Mouse (Mus musculus): ENCODE measurements at regions not wholly inside any gene's neighbourhood (a gene's known extent, or its start where the extent isn't known, plus 50 kb on each side); places are given as distances from the start of the nearest gene placed in this dataset.
A peak's percentile ranks its signal among the peaks of the same experiment; 100 is the strongest.

- DNase-seq (no peak), ATAC-seq (ENCODE audit: insufficient read depth) (no peak)
- no peaks in the 10 kb centered on the region for H3K9me3 ChIP-seq (ENCODE audit: low read depth, low read length)
- no peak overlapping the region for H3K27ac ChIP-seq (ENCODE audit: low read depth)
- 84% methylated on average over 1 of the region's 1 CpGs for WGBS
- no peaks in the 10 kb centered on the region for H3K4me1 ChIP-seq (ENCODE audit: insufficient read depth)
- no peak overlapping the region for H3K4me3 ChIP-seq (ENCODE audit: low read depth, low read length)
- H3K27me3 ChIP-seq (ENCODE audit: insufficient read depth, low read length), result no peaks in the 10 kb centered on the region
- no peaks in the 10 kb centered on the region for H3K36me3 ChIP-seq (ENCODE audit: insufficient read depth)
- no peak for TF ChIP-seq CTCF (IDR thresholded peaks at IDR 0.05; ENCODE audit: low read depth)
- no peak overlapping the region for H3K4me2 ChIP-seq
- no peak overlapping the region for H3K9ac ChIP-seq
These were observed 132.4 kb downstream of the Dusp6 start for GRCm38 (mm10) chr10:99395411-99395810.

- TF ChIP-seq CTCF (IDR thresholded peaks at IDR 0.05; ENCODE audit: low read depth), result no peak
- Histone ChIP-seq H3K4me3 (ENCODE audit: low read depth, low read length) (no peak overlapping the region), H3K4me1 (ENCODE audit: insufficient read depth) (no peaks in the 10 kb centered on the region), H3K27me3 (ENCODE audit: insufficient read depth, low read length) (no peaks in the 10 kb centered on the region), H3K9me3 (ENCODE audit: low read depth, low read length) (no peaks in the 10 kb centered on the region), H3K36me3 (ENCODE audit: insufficient read depth) (no peaks in the 10 kb centered on the region), H3K9ac (no peak overlapping the region), H3K27ac (ENCODE audit: low read depth) (no peak overlapping the region), H3K4me2 (no peak overlapping the region)
- ATAC-seq (ENCODE audit: insufficient read depth), result peak; percentile 58; the same call in 1 of the 2 replicates
- WGBS, result 63% methylated on average over 3 of the region's 3 CpGs
- no peak for DNase-seq
These were observed 133.6 kb downstream of the Dusp6 start for GRCm38 (mm10) chr10:99396630-99397029.

- 88% methylated on average over 6 of the region's 6 CpGs for WGBS
- no peak overlapping the region for H3K9ac ChIP-seq
- no peaks in the 10 kb centered on the region for H3K9me3 ChIP-seq (ENCODE audit: low read depth, low read length)
- ATAC-seq (ENCODE audit: insufficient read depth), result no peak
- DNase-seq, result no peak
- no peaks in the 10 kb centered on the region for H3K36me3 ChIP-seq (ENCODE audit: insufficient read depth)
- no peak overlapping the region for H3K4me3 ChIP-seq (ENCODE audit: low read depth, low read length)
- TF ChIP-seq CTCF (IDR thresholded peaks at IDR 0.05; ENCODE audit: low read depth), result no peak
- no peaks in the 10 kb centered on the region for H3K4me1 ChIP-seq (ENCODE audit: insufficient read depth)
- no peak overlapping the region for H3K4me2 ChIP-seq
- no peaks in the 10 kb centered on the region for H3K27me3 ChIP-seq (ENCODE audit: insufficient read depth, low read length)
- no peak overlapping the region for H3K27ac ChIP-seq (ENCODE audit: low read depth)
These were observed 137.0 kb downstream of the Dusp6 start for GRCm38 (mm10) chr10:99400076-99400475.

GRCm38 (mm10) chr10:99406764-99407163, 143.7 kb downstream of the Dusp6 start:
- TF ChIP-seq CTCF (IDR thresholded peaks at IDR 0.05; ENCODE audit: low read depth), result no peak
- 81% methylated on average over 2 of the region's 2 CpGs for WGBS
- H3K4me3 ChIP-seq (ENCODE audit: low read depth, low read length), result no peak overlapping the region
- no peak overlapping the region for H3K27ac ChIP-seq (ENCODE audit: low read depth)
- no peaks in the 10 kb centered on the region for H3K9me3 ChIP-seq (ENCODE audit: low read depth, low read length)
- ATAC-seq (ENCODE audit: insufficient read depth), result no peak
- DNase-seq, result no peak
- H3K9ac ChIP-seq, result no peak overlapping the region
- H3K36me3 ChIP-seq (ENCODE audit: insufficient read depth), result no peaks in the 10 kb centered on the region
- no peaks in the 10 kb centered on the region for H3K27me3 ChIP-seq (ENCODE audit: insufficient read depth, low read length)
- H3K4me2 ChIP-seq, result no peak overlapping the region
- no peaks in the 10 kb centered on the region; the same call in 1 of the 2 replicates for H3K4me1 ChIP-seq (ENCODE audit: insufficient read depth)

- DNase-seq (no peak), ATAC-seq (ENCODE audit: insufficient read depth) (no peak)
- Histone ChIP-seq H3K27ac (ENCODE audit: low read depth) (no peak overlapping the region), H3K9me3 (ENCODE audit: low read depth, low read length) (no peaks in the 10 kb centered on the region), H3K4me1 (ENCODE audit: insufficient read depth) (no peaks in the 10 kb centered on the region; the same call in 1 of the 2 replicates), H3K9ac (no peak overlapping the region), H3K4me3 (ENCODE audit: low read depth, low read length) (no peak overlapping the region), H3K27me3 (ENCODE audit: insufficient read depth, low read length) (no peaks in the 10 kb centered on the region), H3K4me2 (no peak overlapping the region), H3K36me3 (ENCODE audit: insufficient read depth) (no peaks in the 10 kb centered on the region)
- 84% methylated on average over 2 of the region's 2 CpGs for WGBS
- TF ChIP-seq CTCF (IDR thresholded peaks at IDR 0.05; ENCODE audit: low read depth), result peak; percentile 43
These were observed 145.8 kb downstream of the Dusp6 start for GRCm38 (mm10) chr10:99408786-99409185.

GRCm38 (mm10) chr10:99409744-99410143, 146.7 kb downstream of the Dusp6 start:
- no peak overlapping the region; the same call in 1 of the 2 replicates for H3K27ac ChIP-seq (ENCODE audit: low read depth)

GRCm38 (mm10) chr10:99410754-99411153, 147.7 kb downstream of the Dusp6 start:
- WGBS, result 50% methylated on average over 3 of the region's 3 CpGs
- Histone ChIP-seq H3K9ac (no peak overlapping the region), H3K27ac (ENCODE audit: low read depth) (no peak overlapping the region), H3K4me1 (ENCODE audit: insufficient read depth) (no peaks in the 10 kb centered on the region; the same call in 1 of the 2 replicates), H3K4me3 (ENCODE audit: low read depth, low read length) (no peak overlapping the region), H3K9me3 (ENCODE audit: low read depth, low read length) (no peaks in the 10 kb centered on the region), H3K27me3 (ENCODE audit: insufficient read depth, low read length) (no peaks in the 10 kb centered on the region), H3K4me2 (no peak overlapping the region), H3K36me3 (ENCODE audit: insufficient read depth) (no peaks in the 10 kb centered on the region)
- DNase-seq (peak; percentile 58), ATAC-seq (ENCODE audit: insufficient read depth) (peak; percentile 47; the same call in 1 of the 2 replicates)
- TF ChIP-seq CTCF (IDR thresholded peaks at IDR 0.05; ENCODE audit: low read depth), result no peak

More at GRCm38 (mm10) chr10:99409744-99410143, 146.7 kb downstream of the Dusp6 start:
- 39% methylated on average over 11 of the region's 11 CpGs for WGBS
- Histone ChIP-seq H3K27me3 (ENCODE audit: insufficient read depth, low read length) (no peaks in the 10 kb centered on the region), H3K4me3 (ENCODE audit: low read depth, low read length) (no peak overlapping the region), H3K36me3 (ENCODE audit: insufficient read depth) (no peaks in the 10 kb centered on the region), H3K4me2 (peak overlapping the region; percentile 31; the same call in 1 of the 2 replicates), H3K9me3 (ENCODE audit: low read depth, low read length) (no peaks in the 10 kb centered on the region), H3K4me1 (ENCODE audit: insufficient read depth) (no peaks in the 10 kb centered on the region; the same call in 1 of the 2 replicates), H3K9ac (0 out of 2 replicates have a peak overlapping the region, but pooled peaks have one; percentile 3)
- peak; percentile 65; the same call in 1 of the 2 replicates for ATAC-seq (ENCODE audit: insufficient read depth)
- peak; percentile 58 for DNase-seq
- no peak for TF ChIP-seq CTCF (IDR thresholded peaks at IDR 0.05; ENCODE audit: low read depth)

Measured in lung, embryonic 14.5 days (tissue).